Mouse (Mus musculus) forebrain, embryonic 14.5 days (tissue): ENCODE measurements around the gene Rhcg. TPM values are rescaled to one million over a fixed set of nuclear protein-coding genes. Genes with fewer than 3 reads are reported as not detected.

Experiments
- ATAC-seq: fragments of 200-750 bp; cut with Nextera tagmentation; 2 replicates; pipeline ENCODE4 v1.8.0; 2017; ENCODE audit warnings: mild to moderate bottlenecking, moderate library complexity
- DNase-seq: peaks from one replicate; pipeline ENCODE4 v3.0.0-alpha.2; 2015; ENCODE audit warnings: low spot score
- H3K27ac ChIP-seq: fragments of 300-500 bp; sonication (generic); 2 replicates; pipeline ENCODE4 v1.5.1; 2014; ENCODE audit warnings: low read depth, mild to moderate bottlenecking, control low read depth, low read length, moderate library complexity
- H3K27me3 ChIP-seq: fragments of 300-500 bp; sonication (generic); replicated peaks from 2 replicates; pipeline ENCODE4 v1.6.1; 2014; ENCODE audit warnings: low read length, control low read depth, mixed read lengths; ENCODE audit not compliant: control insufficient read depth, insufficient read depth
- H3K36me3 ChIP-seq: fragments of 300-500 bp; sonication (generic); 2 replicates; pipeline ENCODE4 v1.6.1; 2014; ENCODE audit warnings: low read length, control low read depth; ENCODE audit not compliant: control insufficient read depth, insufficient read depth
- H3K4me1 ChIP-seq: fragments of 300-500 bp; sonication (generic); 2 replicates; pipeline ENCODE4 v1.6.1; 2014; ENCODE audit warnings: antibody characterized with exemption, low read length, control low read depth; ENCODE audit not compliant: control insufficient read depth, insufficient read depth
- H3K4me2 ChIP-seq: fragments of 300-500 bp; sonication (generic); 2 replicates; pipeline ENCODE4 v1.6.1; 2014; ENCODE audit warnings: mild to moderate bottlenecking, control low read depth, low read length
- H3K4me3 ChIP-seq: fragments of 300-500 bp; sonication (generic); 2 replicates; pipeline ENCODE4 v1.5.1; 2014; ENCODE audit warnings: low read depth, low read length, control low read depth
- H3K9ac ChIP-seq: fragments of 300-500 bp; sonication (generic); 2 replicates; pipeline ENCODE4 v1.6.1; 2014; ENCODE audit warnings: mild to moderate bottlenecking, low read length, control low read depth, moderate library complexity
- H3K9me3 ChIP-seq: fragments of 300-500 bp; sonication (generic); replicated peaks from 2 replicates; pipeline ENCODE4 v1.6.1; 2016; ENCODE audit warnings: low read length, control low read depth, mixed read lengths; ENCODE audit not compliant: control insufficient read depth
- WGBS: fragments of 180-500 bp; shearing (Covaris S2); extraction: QIAGEN DNeasy Blood & Tissue Kit; methylation state at CpG from one replicate; pipeline ENCODE4 v1.1.7; 2014; 5-methylcytosine and 5-hydroxymethylcytosine counted together
- polyA plus RNA-seq: library from polyadenylated mRNA; unstranded; fragments of >200 nt; fragmentation: Nextera tagmentation; extraction: Ambion mirVana; gene quantifications from 2 replicates; pipeline ENCODE4 v1.2.1, GENCODE M21; 2014

Gene Rhcg
- polyA plus RNA-seq, 1 experiment from 2014 or later, result 4.2 TPM

- no peak overlapping the region for H3K4me2 ChIP-seq
- no peaks in the 10 kb centered on the region for H3K36me3 ChIP-seq
- no peaks in the 10 kb centered on the region for H3K4me1 ChIP-seq
- H3K9ac ChIP-seq, result no peak overlapping the region
- no peak overlapping the region for H3K27ac ChIP-seq
- ATAC-seq (no peak), DNase-seq (no peak)
- 86% methylated on average over 3 of the region's 3 CpGs for WGBS
- H3K9me3 ChIP-seq, result no peaks in the 10 kb centered on the region
- H3K4me3 ChIP-seq, result no peak overlapping the region
- H3K27me3 ChIP-seq, result no peaks in the 10 kb centered on the region
Measured at GRCm38 (mm10) chr7:79647233-79647632, 29.8 kb upstream of the Rhcg start.

- WGBS, result 35% methylated on average over 13 of the region's 13 CpGs
- no peak overlapping the region for H3K9ac ChIP-seq
- no peak for DNase-seq
Measured at GRCm38 (mm10) chr7:79631773-79632348, 14.4 kb upstream of the Rhcg start.

DNA sequence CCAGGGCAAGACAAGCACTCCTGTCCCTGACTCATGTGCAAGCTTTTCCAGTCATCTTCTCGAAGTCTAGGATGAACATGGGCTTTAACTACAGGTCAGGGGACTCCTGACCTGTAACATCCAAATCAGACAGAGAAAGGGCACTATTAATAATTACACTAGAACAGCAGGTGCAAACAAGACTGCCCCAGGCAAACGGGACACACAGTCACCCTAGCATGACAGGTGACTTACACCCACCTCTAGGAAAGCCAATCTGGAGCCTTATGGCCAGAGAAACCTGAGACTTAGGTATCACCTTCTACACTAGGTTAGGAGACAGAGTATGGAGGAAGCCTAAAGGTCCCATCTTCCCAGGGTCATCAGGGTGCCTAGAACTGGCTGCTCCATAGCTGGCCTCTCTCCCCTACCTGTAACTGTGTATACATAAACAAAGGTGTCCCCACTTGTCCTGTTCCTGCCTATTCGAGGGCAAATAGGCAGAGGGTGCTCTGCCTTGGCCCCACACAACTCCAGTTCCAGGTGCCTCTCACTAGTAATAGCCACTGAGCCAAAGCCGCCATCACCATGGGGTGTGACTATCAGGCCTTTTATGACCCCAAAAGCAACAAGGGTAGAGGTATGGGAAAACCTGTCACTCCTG, 10.9 kb upstream of the Rhcg start:
- H3K9ac ChIP-seq, result no peak overlapping the region
- no peaks in the 10 kb centered on the region for H3K36me3 ChIP-seq
- WGBS, result 67% methylated on average over 4 of the region's 4 CpGs
- no peak overlapping the region for H3K4me2 ChIP-seq
- no peak overlapping the region for H3K4me3 ChIP-seq
- H3K9me3 ChIP-seq, result no peaks in the 10 kb centered on the region
- H3K27me3 ChIP-seq, result no peaks in the 10 kb centered on the region
- DNase-seq (no peak), ATAC-seq (no peak)
- no peaks in the 10 kb centered on the region for H3K4me1 ChIP-seq
- no peak overlapping the region for H3K27ac ChIP-seq

More at GRCm38 (mm10) chr7:79631773-79632348, 14.4 kb upstream of the Rhcg start:
- no peak overlapping the region for H3K4me3 ChIP-seq
- no peak overlapping the region for H3K4me2 ChIP-seq
- no peaks in the 10 kb centered on the region for H3K27me3 ChIP-seq
- ATAC-seq, result no peak
- no peak overlapping the region for H3K27ac ChIP-seq
- H3K36me3 ChIP-seq, result no peaks in the 10 kb centered on the region
- H3K4me1 ChIP-seq, result no peaks in the 10 kb centered on the region
- H3K9me3 ChIP-seq, result no peaks in the 10 kb centered on the region

GRCm38 (mm10) chr7:79626170-79626569, 8.7 kb upstream of the Rhcg start:
- DNase-seq, result no peak
- no peaks in the 10 kb centered on the region for H3K36me3 ChIP-seq
- 76% methylated on average over 5 of the region's 5 CpGs for WGBS
- ATAC-seq, result no peak
- H3K9me3 ChIP-seq, result no peaks in the 10 kb centered on the region
- H3K9ac ChIP-seq, result no peak overlapping the region
- H3K27me3 ChIP-seq, result no peaks in the 10 kb centered on the region
- H3K27ac ChIP-seq, result no peak overlapping the region
- no peak overlapping the region for H3K4me3 ChIP-seq
- no peaks in the 10 kb centered on the region for H3K4me1 ChIP-seq
- H3K4me2 ChIP-seq, result no peak overlapping the region

GRCm38 (mm10) chr7:79623086-79623485, 5.6 kb upstream of the Rhcg start:
- Histone ChIP-seq H3K36me3 (no peaks in the 10 kb centered on the region), H3K4me1 (no peaks in the 10 kb centered on the region), H3K27me3 (0 out of 2 replicates have a peak, but pooled peaks cover 5% of the 10 kb centered on the region), H3K4me3 (no peak overlapping the region), H3K9me3 (no peaks in the 10 kb centered on the region), H3K9ac (no peak overlapping the region), H3K4me2 (no peak overlapping the region), H3K27ac (no peak overlapping the region)
- WGBS, result 80% methylated on average over 8 of the region's 8 CpGs
- no peak for ATAC-seq
- DNase-seq, result no peak

DNA sequence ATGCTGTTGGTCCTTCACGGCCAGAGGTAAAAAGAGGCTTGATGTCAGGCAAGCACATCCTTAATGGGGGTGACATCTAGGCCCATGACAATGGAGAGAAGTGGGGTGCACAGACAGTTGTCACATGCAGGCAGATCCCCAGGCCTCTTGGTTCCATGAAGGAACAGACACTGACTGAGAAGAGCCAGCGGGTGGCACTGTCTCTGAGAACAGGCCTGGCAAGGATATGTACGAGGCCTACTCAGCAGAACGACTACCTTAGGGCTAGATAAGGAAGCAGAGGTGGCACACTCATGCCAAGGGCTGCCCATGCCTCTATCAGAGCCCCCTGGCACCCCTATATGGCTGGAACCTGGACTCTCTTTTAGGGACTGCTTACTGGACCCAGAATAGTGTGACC, 2.0 kb upstream of the Rhcg start:
- Histone ChIP-seq H3K4me1 (no peaks in the 10 kb centered on the region), H3K27ac (no peak overlapping the region), H3K9ac (no peak overlapping the region), H3K4me3 (no peak overlapping the region), H3K4me2 (no peak overlapping the region), H3K27me3 (peaks cover 21% of the 10 kb centered on the region), H3K36me3 (no peaks in the 10 kb centered on the region), H3K9me3 (no peaks in the 10 kb centered on the region)
- DNase-seq, result no peak
- WGBS, result 67% methylated on average over 4 of the region's 4 CpGs
- ATAC-seq, result no peak

GRCm38 (mm10) chr7:79615941-79616340, 1.5 kb downstream of the Rhcg start:
- 40% methylated on average over 1 of the region's 1 CpGs for WGBS
- Histone ChIP-seq H3K9ac (no peak overlapping the region), H3K27me3 (peaks cover 21% of the 10 kb centered on the region), H3K4me2 (no peak overlapping the region), H3K4me1 (peaks cover 3% of the 10 kb centered on the region; the same call in 1 of the 2 replicates), H3K27ac (no peak overlapping the region), H3K4me3 (no peak overlapping the region), H3K9me3 (no peaks in the 10 kb centered on the region), H3K36me3 (no peaks in the 10 kb centered on the region)
- DNase-seq, result no peak
- no peak for ATAC-seq

- Histone ChIP-seq H3K36me3 (no peaks in the 10 kb centered on the region), H3K4me3 (no peak overlapping the region), H3K27me3 (peaks cover 21% of the 10 kb centered on the region), H3K27ac (no peak overlapping the region), H3K9me3 (no peaks in the 10 kb centered on the region), H3K4me2 (no peak overlapping the region), H3K9ac (no peak overlapping the region), H3K4me1 (peaks cover 3% of the 10 kb centered on the region; the same call in 1 of the 2 replicates)
- no peak for ATAC-seq
- DNase-seq, result no peak
- 92% methylated on average over 4 of the region's 4 CpGs for WGBS
Measured at GRCm38 (mm10) chr7:79615008-79615407, 2.4 kb downstream of the Rhcg start.

GRCm38 (mm10) chr7:79613314-79613713, 4.1 kb downstream of the Rhcg start:
- no peak overlapping the region for H3K9ac ChIP-seq
- 65% methylated on average over 11 of the region's 11 CpGs for WGBS
- H3K4me3 ChIP-seq, result no peak overlapping the region
- H3K27me3 ChIP-seq, result peaks cover 17% of the 10 kb centered on the region
- no peaks in the 10 kb centered on the region for H3K9me3 ChIP-seq
- H3K27ac ChIP-seq, result no peak overlapping the region
- H3K4me1 ChIP-seq, result peaks cover 3% of the 10 kb centered on the region; the same call in 1 of the 2 replicates
- ATAC-seq (no peak), DNase-seq (no peak)
- no peak overlapping the region for H3K4me2 ChIP-seq
- H3K36me3 ChIP-seq, result no peaks in the 10 kb centered on the region
